ENCODE assay signal across 22 mouse cellular contexts in genomic region chr16:4044093-4044492, GRCm38 (mm10). TPM values are rescaled to one million over a fixed set of nuclear protein-coding genes. Genes with fewer than 3 reads are reported as not detected.
"Had no signal": no experiment of that assay in that cellular context is flagged by ENCODE, and none has a peak within 500 bp of the region (broad histone marks: within the 10 kb centered on the region; RNA-seq: fewer than 3 reads in every experiment).

No protein-coding gene starts in this region.

- DNase-seq: layer of hippocampus, adult 9-11 months; liver, postnatal 0 days; lung, embryonic 14.5 days; right cerebral cortex, adult 18-20 months; right cerebral cortex, postnatal 14 days; right cerebral cortex, postnatal 4 days; thymus, adult 2 months; thymus, postnatal 14 days; thymus, postnatal 4 days had no signal

- H3K9me3 ChIP-seq: midbrain, embryonic 12.5 days; midbrain, embryonic 15.5 days; neural tube, embryonic 12.5 days; neural tube, embryonic 15.5 days had no signal

- H3K27me3 ChIP-seq: midbrain, embryonic 12.5 days; midbrain, embryonic 15.5 days; neural tube, embryonic 12.5 days; neural tube, embryonic 15.5 days had no signal

- H3K4me1 ChIP-seq: midbrain, embryonic 12.5 days; midbrain, embryonic 15.5 days; neural tube, embryonic 12.5 days; neural tube, embryonic 15.5 days had no signal

- ATAC-seq: liver, postnatal 0 days; lung, postnatal 0 days; midbrain, embryonic 15.5 days had no signal

- H3K9ac ChIP-seq: liver, embryonic 14.5 days; liver, postnatal 0 days; lung, embryonic 14.5 days; midbrain, embryonic 12.5 days; midbrain, embryonic 15.5 days; neural tube, embryonic 12.5 days; neural tube, embryonic 15.5 days had no signal

- H3K27ac ChIP-seq: layer of hippocampus, adult 2 months; liver, embryonic 14.5 days; macrophage; midbrain, embryonic 12.5 days; midbrain, embryonic 15.5 days; neural tube, embryonic 12.5 days; neural tube, embryonic 15.5 days; stomach, postnatal 0 days had no signal

- H3K4me2 ChIP-seq: liver, embryonic 11.5 days; lung, embryonic 14.5 days; midbrain, embryonic 12.5 days; midbrain, embryonic 15.5 days; neural tube, embryonic 12.5 days; neural tube, embryonic 15.5 days had no signal

- H3K4me3 ChIP-seq: layer of hippocampus, adult 2 months; midbrain, embryonic 12.5 days; midbrain, embryonic 15.5 days; neural tube, embryonic 12.5 days; neural tube, embryonic 15.5 days had no signal

RNA-seq across cellular contexts. Expression of gene Dnase1, which starts 7.4 kb away (rescaled TPM):
- total RNA-seq: layer of hippocampus, adult 2 months; layer of hippocampus, postnatal 25 days; left cerebral cortex, adult 18-20 months; left cerebral cortex, postnatal 25 days had no signal
- polyA plus RNA-seq: macrophage had no signal
